Mouse (Mus musculus) CH12.LX (cell line): Measurements from ENCODE around the gene Xndc1. TPM values are rescaled to one million over a fixed set of nuclear protein-coding genes. Genes with fewer than 3 reads are reported as not detected.
A peak's percentile ranks its signal among the peaks of the same experiment; 100 is the strongest.

Source experiments
- DNase-seq: peaks from one replicate; pipeline ENCODE4 v3.0.0-alpha.2; 2013; ENCODE audit errors: extremely low read depth
- H3K27ac ChIP-seq: 2 replicates; pipeline ENCODE4 v1.5.1; 2012; ENCODE audit warnings: low read depth, mild to moderate bottlenecking, control low read depth, moderate library complexity; ENCODE audit not compliant: insufficient read depth
- H3K27me3 ChIP-seq: replicated peaks from 2 replicates; pipeline ENCODE3; 2012; ENCODE audit warnings: inconsistent platforms
- H3K36me3 ChIP-seq, 2 experiments: replicated peaks in 1 of 2; 2 replicates each; pipeline versions ENCODE3 to v1.6.1; 2012; ENCODE audit warnings: inconsistent platforms in 1 of 2, low read length in 1 of 2, mild to moderate bottlenecking in 1 of 2, mixed read lengths in 1 of 2, moderate library complexity in 1 of 2; ENCODE audit not compliant: control insufficient read depth in 1 of 2, insufficient read depth in 1 of 2
- H3K4me1 ChIP-seq, 2 experiments: 2 replicates each; pipeline ENCODE4 v1.6.1; 2012; ENCODE audit warnings: inconsistent platforms in 1 of 2, moderate library complexity in 1 of 2; ENCODE audit not compliant: insufficient read depth in 2 of 2, control insufficient read depth in 1 of 2
- H3K4me2 ChIP-seq: 2 replicates; pipeline ENCODE4 v1.6.1; 2012; ENCODE audit warnings: low read depth, mild to moderate bottlenecking, control low read depth; ENCODE audit not compliant: poor library complexity, insufficient read depth, severe bottlenecking
- H3K4me3 ChIP-seq, 3 experiments: fragments of 150-350 bp in 1 of 3; sonication (generic) in 1 of 3; replicated peaks in 1 of 3; 2 replicates each; pipeline versions ENCODE3 to v1.5.1; 2011 to 2012; ENCODE audit warnings: low read depth in 2 of 3, low read length in 2 of 3, mild to moderate bottlenecking in 2 of 3, moderate library complexity in 2 of 3, control low read depth in 1 of 3, improper control_type of control experiment in 1 of 3, inconsistent platforms in 1 of 3, mixed read lengths in 1 of 3; ENCODE audit not compliant: poor library complexity in 1 of 3
- H3K79me2 ChIP-seq: replicated peaks from 2 replicates; pipeline ENCODE4 v1.6.1; 2012; ENCODE audit warnings: mild to moderate bottlenecking, moderate library complexity; ENCODE audit not compliant: control insufficient read depth, poor library complexity, insufficient read depth, severe bottlenecking; ENCODE audit errors: extremely low read depth
- H3K9ac ChIP-seq: 2 replicates; pipeline ENCODE4 v1.6.1; 2012; ENCODE audit warnings: low read depth, mild to moderate bottlenecking, control low read depth, moderate library complexity; ENCODE audit not compliant: insufficient read depth
- H3K9me3 ChIP-seq: replicated peaks from 2 replicates; pipeline ENCODE3; 2012; ENCODE audit warnings: low read length, inconsistent platforms, mixed read lengths
- BHLHE40 ChIP-seq: IDR thresholded peaks from 2 replicates; pipeline ENCODE4 v1.6.1; 2011; ENCODE audit warnings: mild to moderate bottlenecking, low read depth, low read length, improper control_type of control experiment
- CTCF ChIP-seq, 2 experiments: IDR thresholded peaks in 1 of 2; conservative IDR thresholded peaks in 1 of 2; 2 replicates each; pipeline ENCODE4 v1.5.1; 2011 to 2012; ENCODE audit warnings: low read depth in 2 of 2, low read length in 2 of 2, improper control_type of control experiment in 1 of 2, inconsistent platforms in 1 of 2, mild to moderate bottlenecking in 1 of 2, moderate library complexity in 1 of 2
- EP300 ChIP-seq: IDR thresholded peaks from 2 replicates; pipeline ENCODE4 v1.6.1; 2011; ENCODE audit warnings: low read length, improper control_type of control experiment
- ETS1 ChIP-seq: conservative IDR thresholded peaks from 2 replicates; pipeline ENCODE4 v1.6.1; 2012; ENCODE audit warnings: low read depth, mild to moderate bottlenecking, inconsistent platforms, low read length, improper control_type of control experiment, moderate library complexity
- HCFC1 ChIP-seq: IDR thresholded peaks from 2 replicates; pipeline ENCODE4 v1.6.1; 2012; ENCODE audit warnings: low read depth, mild to moderate bottlenecking, inconsistent platforms, low read length, improper control_type of control experiment
- JUND ChIP-seq: conservative IDR thresholded peaks from 2 replicates; pipeline ENCODE4 v1.6.1; 2011; ENCODE audit warnings: low read depth, low read length, improper control_type of control experiment
- KAT2A ChIP-seq: IDR thresholded peaks from 2 replicates; pipeline ENCODE4 v1.6.1; 2012; ENCODE audit warnings: low read length, improper control_type of control experiment, inconsistent platforms; ENCODE audit not compliant: insufficient replicate concordance
- MAFK ChIP-seq: IDR thresholded peaks from 2 replicates; pipeline ENCODE4 v1.6.1; 2011; ENCODE audit warnings: low read length, improper control_type of control experiment; ENCODE audit not compliant: insufficient replicate concordance
- MAX ChIP-seq: IDR thresholded peaks from 2 replicates; pipeline ENCODE4 v1.6.1; 2011; ENCODE audit warnings: low read length, improper control_type of control experiment
- MAZ ChIP-seq: IDR thresholded peaks from 2 replicates; pipeline ENCODE4 v1.6.1; 2012; ENCODE audit warnings: low read depth, mild to moderate bottlenecking, inconsistent platforms, low read length, improper control_type of control experiment, moderate library complexity
- MEF2A ChIP-seq: IDR thresholded peaks from 2 replicates; pipeline ENCODE4 v1.6.1; 2014; ENCODE audit warnings: low read depth, mild to moderate bottlenecking, inconsistent platforms, low read length, improper control_type of control experiment, borderline replicate concordance
- MYC ChIP-seq: IDR thresholded peaks from 2 replicates; pipeline ENCODE4 v1.6.1; 2011; ENCODE audit warnings: low read depth, mild to moderate bottlenecking, improper control_type of control experiment, low read length
- NELFE ChIP-seq: IDR thresholded peaks from 2 replicates; pipeline ENCODE4 v1.6.1; 2011; ENCODE audit warnings: low read depth, low read length, improper control_type of control experiment
- PAX5 ChIP-seq: IDR thresholded peaks from 2 replicates; pipeline ENCODE4 v1.6.1; 2012; ENCODE audit warnings: low read length, inconsistent platforms, mixed read lengths
- POLR2A ChIP-seq: IDR thresholded peaks from 2 replicates; pipeline ENCODE4 v1.6.1; 2011; ENCODE audit warnings: low read depth, mild to moderate bottlenecking, improper control_type of control experiment, low read length
- RAD21 ChIP-seq: IDR thresholded peaks from 2 replicates; pipeline ENCODE4 v1.6.1; 2011; ENCODE audit warnings: low read depth, mild to moderate bottlenecking, low read length, improper control_type of control experiment, moderate library complexity
- RCOR1 ChIP-seq: conservative IDR thresholded peaks from 2 replicates; pipeline ENCODE4 v1.6.1; 2012; ENCODE audit warnings: low read depth, mild to moderate bottlenecking, inconsistent platforms, low read length, improper control_type of control experiment
- SIN3A ChIP-seq: IDR thresholded peaks from 2 replicates; pipeline ENCODE4 v1.6.1; 2012; ENCODE audit warnings: low read length, improper control_type of control experiment, inconsistent platforms
- SMC3 ChIP-seq: IDR thresholded peaks from 2 replicates; pipeline ENCODE4 v1.6.1; 2011; ENCODE audit warnings: low read depth, low read length, improper control_type of control experiment
- UBTF ChIP-seq: IDR thresholded peaks from 2 replicates; pipeline ENCODE4 v1.6.1; 2012; ENCODE audit warnings: low read depth, mild to moderate bottlenecking, inconsistent platforms, low read length, improper control_type of control experiment, moderate library complexity
- ZKSCAN1 ChIP-seq: IDR thresholded peaks from 2 replicates; pipeline ENCODE4 v1.6.1; 2012; ENCODE audit warnings: low read depth, inconsistent platforms, low read length, improper control_type of control experiment, borderline replicate concordance
- ZMIZ1 ChIP-seq: IDR thresholded peaks from 2 replicates; pipeline ENCODE4 v1.6.1; 2012; ENCODE audit warnings: low read depth, mild to moderate bottlenecking, inconsistent platforms, low read length, improper control_type of control experiment
- dilution Hi-C: fragments of 300-500 bp; cut with MboI; formaldehyde crosslinking; loops from 2 replicates; pipeline ENCODE4 v1.14.3; 2020; ENCODE audit warnings: low sequenced_read_pairs; ENCODE audit not compliant: extremely low pct_unique_long_range_greater_than_20kb, extremely low pct_ligation_motif_present
- in situ Hi-C: fragments of 300-500 bp; cut with MboI; formaldehyde crosslinking; loops from 3 replicates; pipeline ENCODE4 v1.14.3; 2019; ENCODE audit warnings: low sequenced_read_pairs, low pct_ligation_motif_present, low pct_unique_long_range_greater_than_20kb, mixed read lengths
- polyA plus RNA-seq: library from polyadenylated mRNA; unstranded; fragments of >175 nt; gene quantifications from 2 replicates; pipeline ENCODE4 v1.2.1, GENCODE M21; 2012; ENCODE audit warnings: low read depth; ENCODE audit not compliant: insufficient read length
- total RNA-seq, 2 experiments: library from RNA; depleted of rRNA; stranded (reverse); fragments of 300-350 nt in 1 of 2; fragments of >200 nt in 1 of 2; gene quantifications; 2 replicates each; pipeline ENCODE4 v1.2.3; 2012 to 2014

The Xndc1 gene
- total and polyA plus RNA-seq, 3 experiments: 15.4 to 26.7 (median 19.8) TPM

GRCm38 (mm10) chr7:102066363-102066762 is 1.1 kb downstream of the Xndc1 start:
- Histone ChIP-seq H3K9ac (peak overlapping the region; percentile 70), H3K9me3 (no peaks in the 10 kb centered on the region), H3K79me2 (peaks cover 44% of the 10 kb centered on the region), H3K27me3 (no peaks in the 10 kb centered on the region), H3K4me1 (peaks cover 9 to 45% of the 10 kb centered on the region in 2 experiments), H3K4me2 (peak overlapping the region; percentile 97), H3K4me3 (peak overlapping the region; percentile 56 to 83 (median 81)), H3K36me3 (peaks cover 5 to 18% of the 10 kb centered on the region in 2 experiments), H3K27ac (no peak overlapping the region)
- TF ChIP-seq SIN3A: no peak
- no peak for TF ChIP-seq HCFC1
- peak; percentile 77 for TF ChIP-seq BHLHE40
- no peak for TF ChIP-seq MAFK
- no peak for DNase-seq
- in situ Hi-C loops (loop anchor here (10.0 kb wide), 1 partner anchor 402 kb away; the partner anchor contains the start of gene Clpb), dilution Hi-C loops (no loop called here)

- peaks cover 67 to 84% of the 10 kb centered on the region in 2 experiments for H3K36me3 ChIP-seq
- no peak overlapping the region for H3K27ac ChIP-seq
- H3K27me3 ChIP-seq: no peaks in the 10 kb centered on the region
- no peak overlapping the region for H3K9ac ChIP-seq
- DNase-seq: peak; percentile 57
- no peaks in the 10 kb centered on the region for H3K4me1 ChIP-seq
- H3K79me2 ChIP-seq: no peaks in the 10 kb centered on the region
- in situ Hi-C loops: no loop called here
- no peak overlapping the region for H3K4me3 ChIP-seq
- TF ChIP-seq RAD21 (peak; percentile 54), SMC3 (peak; percentile 47), KAT2A (no peak), RCOR1 (no peak), MYC (peak; percentile 96), ZKSCAN1 (no peak), CTCF (conservative IDR thresholded peaks at IDR 0.05 in 1 of 2, IDR thresholded peaks at IDR 0.05 in 1 of 2; ENCODE audit: low read depth in 2 of 2, low read length in 2 of 2) (peak; percentile 35 to 76; a peak in 2 of 4 replicates)
- TF ChIP-seq, all 38 proteins: peak for 4
- H3K4me2 ChIP-seq: no peak overlapping the region
- dilution Hi-C loops: no loop called here
- H3K9me3 ChIP-seq: no peaks in the 10 kb centered on the region
These were observed 11.5 kb downstream of the Xndc1 start for GRCm38 (mm10) chr7:102076714-102077296.

GRCm38 (mm10) chr7:102078517-102078916 is 13.2 kb downstream of the Xndc1 start:
- in situ Hi-C loops (no loop called here), dilution Hi-C loops (no loop called here)
- Histone ChIP-seq H3K4me3 (no peak overlapping the region), H3K27ac (no peak overlapping the region), H3K27me3 (no peaks in the 10 kb centered on the region), H3K79me2 (no peaks in the 10 kb centered on the region), H3K36me3 (peaks cover 72 to 84% of the 10 kb centered on the region in 2 experiments), H3K4me2 (no peak overlapping the region), H3K9ac (no peak overlapping the region), H3K4me1 (0 out of 4 replicates have a peak, but pooled peaks cover 0 to 2% of the 10 kb centered on the region in 2 experiments), H3K9me3 (no peaks in the 10 kb centered on the region)
- peak; percentile 44 for DNase-seq
- TF ChIP-seq RCOR1 (no peak), MYC (no peak), MAZ (no peak), SIN3A (no peak), NELFE (no peak), BHLHE40 (no peak), MEF2A (no peak), EP300 (no peak), ETS1 (no peak), JUND (no peak), MAX (no peak), UBTF (no peak), CTCF (conservative IDR thresholded peaks at IDR 0.05 in 1 of 2, IDR thresholded peaks at IDR 0.05 in 1 of 2; ENCODE audit: low read depth in 2 of 2, low read length in 2 of 2) (peak; percentile 76 to 79), RAD21 (peak; percentile 77), PAX5 (no peak), SMC3 (peak; percentile 50), POLR2A (no peak), ZMIZ1 (no peak)
